Mouse (Mus musculus) embryonic fibroblast, embryonic 13.5 days (primary cell): ENCODE results near the gene Atg4c.

Experiments used
- CTCF ChIP-seq: IDR thresholded peaks from 2 replicates; pipeline ENCODE4 v1.5.1; 2011; ENCODE audit warnings: mild to moderate bottlenecking, control low read depth, low read length, moderate library complexity, borderline replicate concordance; ENCODE audit not compliant: insufficient read depth
- POLR2A ChIP-seq: IDR thresholded peaks from 2 replicates; pipeline ENCODE4 v1.6.1; 2011; ENCODE audit warnings: low read depth, mild to moderate bottlenecking, control low read depth, low read length, moderate library complexity

- TF ChIP-seq CTCF (no peak), POLR2A (no peak)
Observed at GRCm38 (mm10) chr4:99281711-99282110, 88.0 kb downstream of the Atg4c start.
